In the genomic region with DNA sequence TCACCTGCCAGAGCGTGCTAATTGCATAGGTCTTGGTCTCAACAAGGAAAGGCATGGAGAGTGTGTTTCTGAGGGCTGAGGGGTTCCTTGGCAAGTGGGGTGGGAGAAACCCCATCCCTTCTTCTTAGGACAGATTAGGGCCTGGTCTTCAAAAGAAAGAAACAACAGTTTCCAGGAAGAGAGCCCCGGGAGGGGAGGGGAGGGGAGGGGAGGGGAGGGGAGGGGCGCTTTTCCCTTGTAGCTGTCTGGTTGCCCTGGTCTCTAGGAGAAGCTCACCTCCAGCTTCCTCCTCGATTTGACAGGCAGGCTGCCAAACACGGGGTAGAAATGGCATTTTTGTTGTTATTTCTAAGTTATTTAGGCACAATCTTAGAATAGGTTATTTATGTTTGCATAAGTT, we compare ENCODE assay signal across 16 mouse cellular contexts.
"Had no signal": no experiment of that assay in that cellular context is flagged by ENCODE, and none has a peak within 500 bp of the region (broad histone marks: within the 10 kb centered on the region; RNA-seq: fewer than 3 reads in every experiment).

No protein-coding gene starts in this region.

- H3K27me3 ChIP-seq: midbrain, embryonic 15.5 days had no signal

- H3K9me3 ChIP-seq: midbrain, embryonic 12.5 days; midbrain, embryonic 15.5 days; neural tube, embryonic 13.5 days had no signal

- ATAC-seq: intestine, postnatal 0 days; midbrain, embryonic 15.5 days had no signal

- H3K9ac ChIP-seq: liver, embryonic 14.5 days; midbrain, embryonic 12.5 days; midbrain, embryonic 15.5 days; neural tube, embryonic 13.5 days had no signal

- H3K4me3 ChIP-seq: layer of hippocampus, adult 2 months; left cerebral cortex, adult 2 months; midbrain, embryonic 12.5 days; midbrain, embryonic 15.5 days; neural tube, embryonic 13.5 days had no signal

- H3K36me3 ChIP-seq: midbrain, embryonic 12.5 days; midbrain, embryonic 15.5 days; neural tube, embryonic 13.5 days had no signal

- H3K4me2 ChIP-seq: midbrain, embryonic 12.5 days; midbrain, embryonic 15.5 days; neural tube, embryonic 13.5 days had no signal

- H3K27ac ChIP-seq: kidney, postnatal 0 days; layer of hippocampus, adult 2 months; left cerebral cortex, adult 2 months; liver, embryonic 14.5 days; macrophage; midbrain, embryonic 12.5 days; midbrain, embryonic 15.5 days; neural tube, embryonic 13.5 days; stomach, postnatal 0 days had no signal

- DNase-seq: kidney, adult 2 months; kidney, postnatal 25 days; layer of hippocampus, adult 9-11 months; lung, adult 2 months; lung, postnatal 14 days; thymus, postnatal 36 days had no signal
